Mouse (Mus musculus) kidney, postnatal 4 days (tissue): ENCODE data around the gene Pde2a.

Experiments used
- DNase-seq, 2 experiments: peaks; one replicate each; pipeline ENCODE4 v3.0.0; 2021; ENCODE audit warnings: mixed read lengths in 2 of 2

The Pde2a gene

GRCm38 (mm10) chr7:101455141-101455540, 33.6 kb downstream of the Pde2a start:
- no peak for DNase-seq

GRCm38 (mm10) chr7:101456318-101456717, 34.8 kb downstream of the Pde2a start:
- DNase-seq: no peak

- DNase-seq: peak; percentile 31 to 56
Measured at GRCm38 (mm10) chr7:101456789-101457188, 35.3 kb downstream of the Pde2a start.

- no peak for DNase-seq
Measured at GRCm38 (mm10) chr7:101457283-101457682, 35.8 kb downstream of the Pde2a start.

- peak in 1 of 2 experiments; percentile 32 for DNase-seq
Measured at GRCm38 (mm10) chr7:101457801-101458200, 36.3 kb downstream of the Pde2a start.

- no peak for DNase-seq
Measured at GRCm38 (mm10) chr7:101458278-101458781, 36.8 kb downstream of the Pde2a start.

- DNase-seq: no peak
Measured at GRCm38 (mm10) chr7:101459305-101459813, 37.9 kb downstream of the Pde2a start.

- no peak for DNase-seq
Measured at GRCm38 (mm10) chr7:101459923-101460607, 38.6 kb downstream of the Pde2a start.

GRCm38 (mm10) chr7:101460608-101460957, 39.1 kb downstream of the Pde2a start:
- DNase-seq: no peak

- DNase-seq: no peak
Measured at GRCm38 (mm10) chr7:101461571-101461970, 40.1 kb downstream of the Pde2a start.

GRCm38 (mm10) chr7:101462327-101463068, 41.0 kb downstream of the Pde2a start:
- DNase-seq: peak; percentile 67 to 75

GRCm38 (mm10) chr7:101463665-101464271, 42.3 kb downstream of the Pde2a start:
- no peak for DNase-seq

GRCm38 (mm10) chr7:101464927-101465326, 43.4 kb downstream of the Pde2a start:
- DNase-seq: no peak

GRCm38 (mm10) chr7:101465392-101465791, 43.9 kb downstream of the Pde2a start:
- DNase-seq: peak; percentile 72 to 82

- peak; percentile 27 to 57 for DNase-seq
Measured at GRCm38 (mm10) chr7:101465850-101466580, 44.5 kb downstream of the Pde2a start.

- DNase-seq: peak; percentile 40 to 58
Measured at GRCm38 (mm10) chr7:101466581-101467081, 45.1 kb downstream of the Pde2a start.

GRCm38 (mm10) chr7:101471423-101471822, 49.9 kb downstream of the Pde2a start:
- no peak for DNase-seq

- no peak for DNase-seq
Measured at GRCm38 (mm10) chr7:101471968-101472480, 50.5 kb downstream of the Pde2a start.

- DNase-seq: no peak
Measured at GRCm38 (mm10) chr7:101472598-101473558, 51.4 kb downstream of the Pde2a start.

GRCm38 (mm10) chr7:101474399-101474811, 52.9 kb downstream of the Pde2a start:
- no peak for DNase-seq

- DNase-seq: no peak
Measured at GRCm38 (mm10) chr7:101476028-101476427, 54.5 kb downstream of the Pde2a start.
